Mouse (Mus musculus) layer of hippocampus, postnatal 14 days (tissue): ENCODE measurements at regions not wholly inside any gene's neighbourhood (a gene's known extent, or its start where the extent isn't known, plus 50 kb on each side); places are given as distances from the start of the nearest gene placed in this dataset.
"Not testable (repeated sequence)": the region's sequence is repeated elsewhere in the genome, so short reads cannot be mapped to it uniquely, and the experiment has no call there.

Experiments used
- DNase-seq, 2 experiments: peaks; one replicate each; pipeline ENCODE4 v3.0.0; 2021 to 2022; ENCODE audit warnings: low spot score in 2 of 2, mixed read lengths in 1 of 2

- no peak for DNase-seq
Measured at GRCm38 (mm10) chrX:41216827-41217226, 183.8 kb upstream of the Gria3 start.

GRCm38 (mm10) chrX:41249739-41250138 lies 150.9 kb upstream of the Gria3 start:
- not testable (repeated sequence) for DNase-seq

- DNase-seq: no peak
Measured at GRCm38 (mm10) chrX:41252923-41253322, 147.7 kb upstream of the Gria3 start.

GRCm38 (mm10) chrX:41254695-41255094 lies 146.0 kb upstream of the Gria3 start:
- peak; percentile 2 to 24 for DNase-seq

- no peak for DNase-seq
Measured at GRCm38 (mm10) chrX:41291098-41291497, 109.6 kb upstream of the Gria3 start.

- DNase-seq: no peak
Measured at GRCm38 (mm10) chrX:41316493-41316892, 84.2 kb upstream of the Gria3 start.

- no peak for DNase-seq
Measured at GRCm38 (mm10) chrX:41317740-41318139, 82.9 kb upstream of the Gria3 start.

GRCm38 (mm10) chrX:41319896-41320295 lies 80.8 kb upstream of the Gria3 start:
- DNase-seq: no peak
